Comparison of ENCODE assay signal across 9 mouse cellular contexts in genomic region chr1:173456139-173456754, GRCm38 (mm10). TPM values are rescaled to one million over a fixed set of nuclear protein-coding genes. Genes with fewer than 3 reads are reported as not detected.
DNase-seq lines count a peak whose midpoint lies in the region; ATAC-seq lines count a peak whose summit lies in the region.
"Had no signal": no experiment of that assay in that cellular context is flagged by ENCODE, and none has a peak within 500 bp of the region (broad histone marks: within the 10 kb centered on the region; RNA-seq: fewer than 3 reads in every experiment).

No protein-coding gene starts in this region.

- no peaks in the 10 kb centered on the region for H3K36me3 ChIP-seq in heart, embryonic 11.5 days (ENCODE audit: control insufficient read depth, insufficient read depth, low read length)
- H3K36me3 ChIP-seq in forebrain, embryonic 15.5 days: no peaks in the 10 kb centered on the region
- no peaks in the 10 kb centered on the region for H3K36me3 ChIP-seq in neural tube, embryonic 14.5 days (ENCODE audit: control insufficient read depth, insufficient read depth, low read length)
- H3K36me3 ChIP-seq: embryonic facial prominence, embryonic 13.5 days had no signal

- H3K9ac ChIP-seq in heart, embryonic 11.5 days (ENCODE audit: low read depth, low read length): no peak overlapping the region
- no peak overlapping the region for H3K9ac ChIP-seq in forebrain, embryonic 15.5 days (replicated peaks)
- H3K9ac ChIP-seq in neural tube, embryonic 14.5 days (replicated peaks; ENCODE audit: low read depth, low read length): no peak overlapping the region
- H3K9ac ChIP-seq: embryonic facial prominence, embryonic 13.5 days had no signal

- H3K27me3 ChIP-seq in heart, embryonic 11.5 days (ENCODE audit: control insufficient read depth, insufficient read depth, low read length): no peaks in the 10 kb centered on the region
- H3K27me3 ChIP-seq in forebrain, embryonic 15.5 days: no peaks in the 10 kb centered on the region
- no peaks in the 10 kb centered on the region for H3K27me3 ChIP-seq in neural tube, embryonic 14.5 days (ENCODE audit: control insufficient read depth, insufficient read depth, low read length)
- H3K27me3 ChIP-seq: embryonic facial prominence, embryonic 13.5 days had no signal

- no peaks in the 10 kb centered on the region for H3K4me1 ChIP-seq in heart, embryonic 11.5 days (ENCODE audit: control insufficient read depth, insufficient read depth, low read length)
- no peaks in the 10 kb centered on the region for H3K4me1 ChIP-seq in forebrain, embryonic 15.5 days
- no peaks in the 10 kb centered on the region for H3K4me1 ChIP-seq in neural tube, embryonic 14.5 days (ENCODE audit: control insufficient read depth, insufficient read depth, low read length)
- H3K4me1 ChIP-seq: embryonic facial prominence, embryonic 13.5 days had no signal

- H3K9me3 ChIP-seq in heart, embryonic 11.5 days (replicated peaks; ENCODE audit: control insufficient read depth, low read length): no peaks in the 10 kb centered on the region
- H3K9me3 ChIP-seq in forebrain, embryonic 15.5 days: no peaks in the 10 kb centered on the region
- H3K9me3 ChIP-seq in neural tube, embryonic 14.5 days (ENCODE audit: control insufficient read depth, low read length): no peaks in the 10 kb centered on the region
- H3K9me3 ChIP-seq: embryonic facial prominence, embryonic 13.5 days had no signal

- H3K27ac ChIP-seq in heart, embryonic 11.5 days (ENCODE audit: low read depth, low read length): no peak overlapping the region
- no peak overlapping the region for H3K27ac ChIP-seq in forebrain, embryonic 15.5 days (replicated peaks)
- H3K27ac ChIP-seq in neural tube, embryonic 14.5 days (ENCODE audit: low read depth, low read length): no peak overlapping the region
- H3K27ac ChIP-seq: embryonic facial prominence, embryonic 13.5 days had no signal

- intact Hi-C loops in gastrocnemius, postnatal 36 days (cut with DNase I): loop anchor here (10.0 kb wide), 1 partner anchor 649 kb away; no protein-coding TSS in a partner anchor

- no peak overlapping the region for H3K4me3 ChIP-seq in heart, embryonic 11.5 days (ENCODE audit: low read depth, low read length)
- no peak overlapping the region for H3K4me3 ChIP-seq in forebrain, embryonic 15.5 days
- H3K4me3 ChIP-seq in neural tube, embryonic 14.5 days (ENCODE audit: low read depth, low read length): no peak overlapping the region
- H3K4me3 ChIP-seq: embryonic facial prominence, embryonic 13.5 days had no signal

- H3K4me2 ChIP-seq in heart, embryonic 11.5 days: no peak overlapping the region
- H3K4me2 ChIP-seq in forebrain, embryonic 15.5 days (replicated peaks): no peak overlapping the region
- H3K4me2 ChIP-seq in neural tube, embryonic 14.5 days (ENCODE audit: low read depth, low read length): no peak overlapping the region
- H3K4me2 ChIP-seq: embryonic facial prominence, embryonic 13.5 days had no signal

- no peak for ATAC-seq in heart, embryonic 11.5 days (replicated peaks; ENCODE audit: insufficient number of reproducible peaks, low FRiP score, low TSS enrichment)
- ATAC-seq in forebrain, embryonic 15.5 days (replicated peaks): peak; percentile 88
- ATAC-seq in neural tube, embryonic 14.5 days (ENCODE audit: low read depth): peak; percentile 84; the same call in 1 of the 2 replicates

- peak; percentile 45 for DNase-seq in heart, adult 8-10 months (ENCODE audit: low spot score)
- DNase-seq in A20 (ENCODE audit: low read depth, low spot score) (peak; percentile 68), WW6 (ENCODE audit: low read depth, low spot score) (peak; percentile 9)
- DNase-seq in layer of hippocampus, adult 9-11 months: peak; percentile 24
- DNase-seq in gastrocnemius, postnatal 36 days: no peak

- 50% methylated on average over 7 of the region's 7 CpGs for WGBS in heart, embryonic 11.5 days (ENCODE audit: insufficient replicate concordance)
- 43% methylated on average over 7 of the region's 7 CpGs for WGBS in forebrain, embryonic 15.5 days
- WGBS in neural tube, embryonic 14.5 days: 52% methylated on average over 7 of the region's 7 CpGs

RNA-seq across cellular contexts. Expression of gene Ifi206, which starts 34.6 kb away (rescaled TPM):
- under 1 TPM in 1 of 4 experiments, not detected in 3; 0.09 TPM for total RNA-seq in heart, adult 8-10 months (2022)
- 0.06 TPM in 1 of 2 replicates, not detected in the other for polyA plus RNA-seq in heart, embryonic 11.5 days (2014; fragmentation: Nextera tagmentation; extraction: Ambion mirVana)
- polyA plus RNA-seq in forebrain, embryonic 15.5 days (2015; fragmentation: Nextera tagmentation; extraction: Ambion mirVana): 0.34 TPM in 1 of 2 replicates, not detected in the other
- not detected in 2 replicates for polyA plus RNA-seq in neural tube, embryonic 14.5 days (2014; fragmentation: Nextera tagmentation; extraction: Ambion mirVana)
- total RNA-seq in gastrocnemius, postnatal 36 days (2021): not detected
- polyA plus RNA-seq: embryonic facial prominence, embryonic 13.5 days had no signal

Comparison
In these comparisons a context has a peak if more than half of its experiments do, and no peak if none do; other contexts are left out.
1. DNase-seq: peak in heart, adult 8-10 months (single experiment), A20 (single experiment), WW6 (single experiment) and layer of hippocampus, adult 9-11 months (single experiment); none in gastrocnemius, postnatal 36 days (0 of 2).